In the genomic region with DNA sequence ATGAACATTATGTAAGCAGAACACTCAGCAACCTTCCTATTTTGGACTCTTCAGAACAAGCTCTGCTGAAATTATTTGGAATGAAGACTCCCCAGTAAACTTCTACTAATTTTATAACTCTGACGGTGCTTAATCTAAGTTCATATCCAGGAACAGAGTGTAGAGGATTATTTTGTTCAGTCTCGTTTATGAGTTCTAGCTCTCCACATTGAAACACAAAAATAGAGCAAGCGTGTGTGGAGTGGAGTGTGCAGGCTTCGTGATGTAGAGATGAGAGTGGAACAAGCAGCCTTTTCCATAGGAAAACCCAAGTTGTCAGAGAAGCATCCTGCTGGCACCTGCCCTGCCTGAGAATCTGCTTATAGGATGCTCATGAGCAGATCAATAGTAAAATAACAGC, we compare ENCODE assay signal across 12 mouse cellular contexts.
"Had no signal": no experiment of that assay in that cellular context is flagged by ENCODE, and none has a peak within 500 bp of the region (broad histone marks: within the 10 kb centered on the region; RNA-seq: fewer than 3 reads in every experiment).

No protein-coding gene starts in this region.

- DNase-seq: retina, postnatal 1 day; right cerebral cortex, adult 18-20 months; right cerebral cortex, postnatal 14 days; right cerebral cortex, postnatal 25 days; right cerebral cortex, postnatal 4 days; spleen, adult 18-20 months; thymus, adult 18-20 months; thymus, adult 2 months; thymus, postnatal 14 days; thymus, postnatal 25 days; thymus, postnatal 36 days; thymus, postnatal 4 days had no signal
